ENCODE assay signal across 14 mouse cellular contexts in the genomic region with DNA sequence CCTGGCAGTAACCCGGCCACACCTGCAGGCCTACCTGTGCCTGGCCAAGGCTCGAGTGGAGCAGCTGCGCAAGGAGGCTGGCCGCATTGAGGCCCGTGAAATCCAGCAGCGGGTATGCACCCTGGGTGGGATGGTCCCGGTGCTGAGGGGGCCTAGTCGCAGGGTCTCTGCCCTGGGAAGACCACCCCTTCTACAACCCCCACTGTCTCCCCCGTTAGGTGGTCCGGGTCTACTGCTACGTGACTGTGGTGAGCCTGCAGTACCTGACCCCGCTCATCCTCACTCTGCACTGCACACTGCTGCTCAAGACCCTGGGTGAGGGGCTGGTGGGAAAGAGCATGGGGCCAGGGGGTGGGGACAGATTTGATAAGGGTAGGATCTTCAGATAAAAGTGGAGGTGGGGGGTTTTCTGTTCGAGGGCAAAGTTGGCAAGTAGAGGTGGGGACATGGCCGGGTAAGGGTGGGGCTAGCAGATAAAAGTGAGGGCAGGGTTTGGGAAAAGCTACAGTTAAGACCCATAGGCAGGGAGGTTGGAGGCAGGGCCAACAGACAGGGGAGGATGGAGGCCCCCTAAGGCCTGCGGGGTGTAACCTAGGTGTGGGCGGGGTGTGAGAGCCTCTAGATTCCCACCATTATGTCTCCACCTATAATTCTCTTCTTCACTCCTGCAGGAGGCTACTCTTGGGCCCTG. TPM values are rescaled to one million over a fixed set of nuclear protein-coding genes. Genes with fewer than 3 reads are reported as not detected.
DNase-seq lines count a peak whose midpoint lies in the region; ATAC-seq lines count a peak whose summit lies in the region.
"Had no signal": no experiment of that assay in that cellular context is flagged by ENCODE, and none has a peak within 500 bp of the region (broad histone marks: within the 10 kb centered on the region; RNA-seq: fewer than 3 reads in every experiment).

No protein-coding gene starts in this region.

- no peak overlapping the region for H3K9ac ChIP-seq in forebrain, embryonic 16.5 days (replicated peaks; ENCODE audit: low read depth, low read length)
- H3K9ac ChIP-seq in forebrain, embryonic 13.5 days, result no peak overlapping the region
- H3K9ac ChIP-seq in neural tube, embryonic 13.5 days, result no peak overlapping the region
- no peak overlapping the region for H3K9ac ChIP-seq in neural tube, embryonic 15.5 days (replicated peaks)
- H3K9ac ChIP-seq: embryonic facial prominence, embryonic 15.5 days; heart, embryonic 15.5 days had no signal

- ATAC-seq in forebrain, embryonic 16.5 days, result peak; percentile 13; the same call in 1 of the 2 replicates
- no peak for ATAC-seq in forebrain, embryonic 13.5 days
- ATAC-seq in neural tube, embryonic 13.5 days (ENCODE audit: low read depth), result peak; percentile 12; the same call in 1 of the 2 replicates
- no peak for ATAC-seq in neural tube, embryonic 15.5 days (ENCODE audit: low FRiP score)
- ATAC-seq: activated CD4-positive, CD25-positive, alpha-beta regulatory T cell, adult 4 months; lung, postnatal 0 days had no signal

- H3K36me3 ChIP-seq in forebrain, embryonic 16.5 days (ENCODE audit: control insufficient read depth, insufficient read depth), result no peaks in the 10 kb centered on the region; the same call in 1 of the 2 replicates
- H3K36me3 ChIP-seq in forebrain, embryonic 13.5 days (ENCODE audit: poor library complexity, severe bottlenecking), result peaks cover 63% of the 10 kb centered on the region
- peaks cover 53% of the 10 kb centered on the region for H3K36me3 ChIP-seq in neural tube, embryonic 13.5 days
- H3K36me3 ChIP-seq in neural tube, embryonic 15.5 days, result peaks cover 43% of the 10 kb centered on the region

- H3K4me3 ChIP-seq in forebrain, embryonic 16.5 days (replicated peaks; ENCODE audit: low read length), result no peak overlapping the region
- no peak overlapping the region for H3K4me3 ChIP-seq in forebrain, embryonic 13.5 days
- no peak overlapping the region for H3K4me3 ChIP-seq in neural tube, embryonic 13.5 days
- H3K4me3 ChIP-seq in neural tube, embryonic 15.5 days (replicated peaks), result no peak overlapping the region
- H3K4me3 ChIP-seq: embryonic facial prominence, embryonic 15.5 days; heart, embryonic 15.5 days had no signal

- no peaks in the 10 kb centered on the region for H3K4me1 ChIP-seq in forebrain, embryonic 16.5 days (replicated peaks; ENCODE audit: control insufficient read depth, insufficient read depth, low read length)
- no peaks in the 10 kb centered on the region for H3K4me1 ChIP-seq in forebrain, embryonic 13.5 days
- H3K4me1 ChIP-seq in neural tube, embryonic 13.5 days (replicated peaks), result no peaks in the 10 kb centered on the region; the same call in 1 of the 2 replicates
- no peaks in the 10 kb centered on the region for H3K4me1 ChIP-seq in neural tube, embryonic 15.5 days
- H3K4me1 ChIP-seq: heart, embryonic 15.5 days had no signal

- H3K27me3 ChIP-seq in forebrain, embryonic 16.5 days (replicated peaks; ENCODE audit: control insufficient read depth, insufficient read depth, low read length), result no peaks in the 10 kb centered on the region
- no peaks in the 10 kb centered on the region for H3K27me3 ChIP-seq in forebrain, embryonic 13.5 days
- no peaks in the 10 kb centered on the region for H3K27me3 ChIP-seq in neural tube, embryonic 13.5 days
- H3K27me3 ChIP-seq in neural tube, embryonic 15.5 days (replicated peaks), result no peaks in the 10 kb centered on the region
- H3K27me3 ChIP-seq: embryonic facial prominence, embryonic 15.5 days; heart, embryonic 15.5 days had no signal

- WGBS in forebrain, embryonic 16.5 days, result 92% methylated on average over 16 of the region's 16 CpGs
- WGBS in forebrain, embryonic 13.5 days, result 91% methylated on average over 14 of the region's 16 CpGs
- 73% methylated on average over 16 of the region's 16 CpGs for WGBS in neural tube, embryonic 13.5 days
- 77% methylated on average over 16 of the region's 16 CpGs for WGBS in neural tube, embryonic 15.5 days

- H3K9me3 ChIP-seq in forebrain, embryonic 16.5 days (ENCODE audit: control insufficient read depth, low read length), result no peaks in the 10 kb centered on the region
- H3K9me3 ChIP-seq in forebrain, embryonic 13.5 days (replicated peaks), result no peaks in the 10 kb centered on the region
- no peaks in the 10 kb centered on the region for H3K9me3 ChIP-seq in neural tube, embryonic 13.5 days
- no peaks in the 10 kb centered on the region for H3K9me3 ChIP-seq in neural tube, embryonic 15.5 days (replicated peaks)
- H3K9me3 ChIP-seq: embryonic facial prominence, embryonic 15.5 days; heart, embryonic 15.5 days had no signal

- no peak overlapping the region for H3K4me2 ChIP-seq in forebrain, embryonic 16.5 days (ENCODE audit: low read length)
- H3K4me2 ChIP-seq in forebrain, embryonic 13.5 days, result no peak overlapping the region
- no peak overlapping the region for H3K4me2 ChIP-seq in neural tube, embryonic 13.5 days
- no peak overlapping the region for H3K4me2 ChIP-seq in neural tube, embryonic 15.5 days
- H3K4me2 ChIP-seq: embryonic facial prominence, embryonic 15.5 days; heart, embryonic 15.5 days had no signal

- H3K27ac ChIP-seq in forebrain, embryonic 16.5 days (ENCODE audit: low read length), result no peak overlapping the region
- no peak overlapping the region for H3K27ac ChIP-seq in forebrain, embryonic 13.5 days
- peak overlapping the region; percentile 14; the same call in 1 of the 2 replicates for H3K27ac ChIP-seq in neural tube, embryonic 13.5 days (replicated peaks)
- no peak overlapping the region for H3K27ac ChIP-seq in neural tube, embryonic 15.5 days (replicated peaks)
- H3K27ac ChIP-seq: embryonic facial prominence, embryonic 15.5 days; heart, embryonic 15.5 days had no signal

- peak; percentile 78 for DNase-seq in liver
- no peak for DNase-seq in cerebellum, adult 11 months
- no peak for DNase-seq in kidney, adult 8-10 months
- no peak for DNase-seq in frontal cortex, postnatal 10 days (ENCODE audit: low spot score in 2 of 2)
- DNase-seq: cerebellum, adult 9-11 months; thymus, adult 2 months had no signal

RNA-seq across cellular contexts. Expression of a gene that starts 9.2 kb away (rescaled TPM):
- 58.4 and 67.7 TPM in 2 replicates for polyA plus RNA-seq in forebrain, embryonic 16.5 days (2015; fragmentation: Nextera tagmentation; extraction: Ambion mirVana)
- 50.2 and 59.5 TPM in 2 replicates for polyA plus RNA-seq in forebrain, embryonic 13.5 days (2015; fragmentation: Nextera tagmentation; extraction: Ambion mirVana)
- polyA plus RNA-seq in neural tube, embryonic 13.5 days (2015; fragmentation: Nextera tagmentation; extraction: Ambion mirVana), result 46.6 and 47.4 TPM in 2 replicates
- 51.1 and 54.0 TPM in 2 replicates for polyA plus RNA-seq in neural tube, embryonic 15.5 days (2015; fragmentation: Nextera tagmentation; extraction: Ambion mirVana)

RNA-seq across cellular contexts. Expression of a gene that starts 30.7 kb away (rescaled TPM):
- polyA plus RNA-seq in forebrain, embryonic 16.5 days (2015; fragmentation: Nextera tagmentation; extraction: Ambion mirVana), result 4.0 and 7.2 TPM in 2 replicates
- 2.0 and 3.0 TPM in 2 replicates for polyA plus RNA-seq in forebrain, embryonic 13.5 days (2015; fragmentation: Nextera tagmentation; extraction: Ambion mirVana)
- polyA plus RNA-seq in neural tube, embryonic 13.5 days (2015; fragmentation: Nextera tagmentation; extraction: Ambion mirVana), result 5.5 and 6.4 TPM in 2 replicates
- polyA plus RNA-seq in neural tube, embryonic 15.5 days (2015; fragmentation: Nextera tagmentation; extraction: Ambion mirVana), result 9.3 and 10.9 TPM in 2 replicates

RNA-seq across cellular contexts. Expression of a gene that starts 41.8 kb away (rescaled TPM):
- polyA plus RNA-seq in forebrain, embryonic 16.5 days (2015; fragmentation: Nextera tagmentation; extraction: Ambion mirVana), result 0.34 and 0.81 TPM in 2 replicates
- 0.23 and 0.45 TPM in 2 replicates for polyA plus RNA-seq in forebrain, embryonic 13.5 days (2015; fragmentation: Nextera tagmentation; extraction: Ambion mirVana)
- 0.52 and 0.53 TPM in 2 replicates for polyA plus RNA-seq in neural tube, embryonic 13.5 days (2015; fragmentation: Nextera tagmentation; extraction: Ambion mirVana)
- 1.4 and 1.5 TPM in 2 replicates for polyA plus RNA-seq in neural tube, embryonic 15.5 days (2015; fragmentation: Nextera tagmentation; extraction: Ambion mirVana)
- polyA plus RNA-seq: activated CD4-positive, CD25-positive, alpha-beta regulatory T cell, adult 4 months had no signal

RNA-seq across cellular contexts. Expression of a gene that starts 42.1 kb away (rescaled TPM):
- 48.1 and 60.0 TPM in 2 replicates for polyA plus RNA-seq in forebrain, embryonic 16.5 days (2015; fragmentation: Nextera tagmentation; extraction: Ambion mirVana)
- polyA plus RNA-seq in forebrain, embryonic 13.5 days (2015; fragmentation: Nextera tagmentation; extraction: Ambion mirVana), result 47.4 and 48.0 TPM in 2 replicates
- 54.5 and 56.0 TPM in 2 replicates for polyA plus RNA-seq in neural tube, embryonic 13.5 days (2015; fragmentation: Nextera tagmentation; extraction: Ambion mirVana)
- polyA plus RNA-seq in neural tube, embryonic 15.5 days (2015; fragmentation: Nextera tagmentation; extraction: Ambion mirVana), result 60.8 and 62.6 TPM in 2 replicates

RNA-seq across cellular contexts. Expression of a gene that starts 42.4 kb away (rescaled TPM):
- polyA plus RNA-seq in forebrain, embryonic 16.5 days (2015; fragmentation: Nextera tagmentation; extraction: Ambion mirVana), result 10.5 and 14.4 TPM in 2 replicates
- polyA plus RNA-seq in forebrain, embryonic 13.5 days (2015; fragmentation: Nextera tagmentation; extraction: Ambion mirVana), result 12.2 and 14.2 TPM in 2 replicates
- 11.9 and 12.6 TPM in 2 replicates for polyA plus RNA-seq in neural tube, embryonic 13.5 days (2015; fragmentation: Nextera tagmentation; extraction: Ambion mirVana)
- 12.3 and 14.6 TPM in 2 replicates for polyA plus RNA-seq in neural tube, embryonic 15.5 days (2015; fragmentation: Nextera tagmentation; extraction: Ambion mirVana)

Comparison
In these comparisons a context has a peak if more than half of its experiments do, and no peak if none do; other contexts are left out.
1. ATAC-seq: peak in forebrain, embryonic 16.5 days (single experiment) and neural tube, embryonic 13.5 days (single experiment); none in forebrain, embryonic 13.5 days (single experiment) and neural tube, embryonic 15.5 days (single experiment).